Mouse (Mus musculus): ENCODE data around the gene Cox4i2. TPM values are rescaled to one million over a fixed set of nuclear protein-coding genes. Genes with fewer than 3 reads are reported as not detected.
A peak's percentile ranks its signal among the peaks of the same experiment; 100 is the strongest.

The Cox4i2 gene
- total RNA-seq, 2 experiments from 2014 or later: 1.7 to 1.9 TPM

- no peak overlapping the region for H3K27ac ChIP-seq
- H3K4me3 ChIP-seq: no peak overlapping the region
- no peak for TF ChIP-seq CTCF (IDR thresholded peaks at IDR 0.05)
- intact Hi-C loops (cut with DNase I): no loop called here
- DNase-seq (ENCODE audit: extremely low spot score in 1 of 2, low spot score in 2 of 2): no peak
These were observed 4.4 kb downstream of the Cox4i2 start for GRCm38 (mm10) chr2:152758351-152758750.

GRCm38 (mm10) chr2:152763310-152763709 lies 9.3 kb downstream of the Cox4i2 start:
- no peak for TF ChIP-seq CTCF (IDR thresholded peaks at IDR 0.05)
- Histone ChIP-seq H3K27ac (no peak overlapping the region), H3K4me3 (no peak overlapping the region)
- DNase-seq (ENCODE audit: extremely low spot score in 1 of 2, low spot score in 2 of 2): no peak
- intact Hi-C loops (cut with DNase I): no loop called here

- DNase-seq (ENCODE audit: extremely low spot score in 1 of 2, low spot score in 2 of 2): no peak
- Histone ChIP-seq H3K4me3 (no peak overlapping the region), H3K27ac (no peak overlapping the region)
- intact Hi-C loops (cut with DNase I): no loop called here
- TF ChIP-seq CTCF (IDR thresholded peaks at IDR 0.05): no peak
These were observed 10.4 kb downstream of the Cox4i2 start for GRCm38 (mm10) chr2:152764172-152765044.

GRCm38 (mm10) chr2:152765045-152765674 lies 11.2 kb downstream of the Cox4i2 start:
- intact Hi-C loops (cut with DNase I): no loop called here
- Histone ChIP-seq H3K4me3 (no peak overlapping the region), H3K27ac (no peak overlapping the region)
- TF ChIP-seq CTCF (IDR thresholded peaks at IDR 0.05): no peak
- DNase-seq (ENCODE audit: extremely low spot score in 1 of 2, low spot score in 2 of 2): no peak

GRCm38 (mm10) chr2:152766387-152767123 lies 12.6 kb downstream of the Cox4i2 start:
- TF ChIP-seq CTCF (IDR thresholded peaks at IDR 0.05): peak; percentile 86
- intact Hi-C loops (cut with DNase I): loop anchor here (1.0 kb wide), 2 partner anchors 65 to 69 kb away; partner anchors contain the start of gene Bcl2l1

GRCm38 (mm10) chr2:152767618-152768271 lies 13.8 kb downstream of the Cox4i2 start:
- peak; percentile 56 for TF ChIP-seq CTCF (IDR thresholded peaks at IDR 0.05)
- no peak for DNase-seq (ENCODE audit: extremely low spot score in 1 of 2, low spot score in 2 of 2)
- H3K4me3 ChIP-seq: no peak overlapping the region
- no peak overlapping the region for H3K27ac ChIP-seq
- intact Hi-C loops (cut with DNase I): no loop called here

More at GRCm38 (mm10) chr2:152766387-152767123, 12.6 kb downstream of the Cox4i2 start:
- DNase-seq (ENCODE audit: extremely low spot score in 1 of 2, low spot score in 2 of 2): peak; percentile 80 to 90
- Histone ChIP-seq H3K4me3 (no peak overlapping the region), H3K27ac (no peak overlapping the region)

GRCm38 (mm10) chr2:152769677-152770076 lies 15.7 kb downstream of the Cox4i2 start:
- no peak overlapping the region for H3K4me3 ChIP-seq
- no peak for DNase-seq (ENCODE audit: extremely low spot score in 1 of 2, low spot score in 2 of 2)
- TF ChIP-seq CTCF (IDR thresholded peaks at IDR 0.05): no peak
- H3K27ac ChIP-seq: no peak overlapping the region
- intact Hi-C loops (cut with DNase I): no loop called here

GRCm38 (mm10) chr2:152771571-152771970 lies 17.6 kb downstream of the Cox4i2 start:
- Histone ChIP-seq H3K4me3 (no peak overlapping the region), H3K27ac (no peak overlapping the region)
- intact Hi-C loops (cut with DNase I): no loop called here
- no peak for TF ChIP-seq CTCF (IDR thresholded peaks at IDR 0.05)
- no peak for DNase-seq (ENCODE audit: extremely low spot score in 1 of 2, low spot score in 2 of 2)

- DNase-seq (ENCODE audit: extremely low spot score in 1 of 2, low spot score in 2 of 2): no peak
- intact Hi-C loops (cut with DNase I): no loop called here
- Histone ChIP-seq H3K4me3 (no peak overlapping the region), H3K27ac (no peak overlapping the region)
- TF ChIP-seq CTCF (IDR thresholded peaks at IDR 0.05): no peak
These were observed 18.3 kb downstream of the Cox4i2 start for GRCm38 (mm10) chr2:152772231-152772630.

GRCm38 (mm10) chr2:152775357-152775756 lies 21.4 kb downstream of the Cox4i2 start:
- intact Hi-C loops (cut with DNase I): no loop called here
- H3K4me3 ChIP-seq: no peak overlapping the region
- no peak for TF ChIP-seq CTCF (IDR thresholded peaks at IDR 0.05)
- peak overlapping the region; percentile 70 for H3K27ac ChIP-seq
- no peak for DNase-seq (ENCODE audit: extremely low spot score in 1 of 2, low spot score in 2 of 2)

- H3K4me3 ChIP-seq: no peak overlapping the region
- peak overlapping the region; percentile 70 for H3K27ac ChIP-seq
- intact Hi-C loops (cut with DNase I): loop anchor here (2.0 kb wide), 1 partner anchor 55 kb away; the partner anchor contains the start of gene Bcl2l1
- no peak for DNase-seq (ENCODE audit: extremely low spot score in 1 of 2, low spot score in 2 of 2)
- no peak for TF ChIP-seq CTCF (IDR thresholded peaks at IDR 0.05)
These were observed 22.0 kb downstream of the Cox4i2 start for GRCm38 (mm10) chr2:152776019-152776418.
